Mouse (Mus musculus): ENCODE results near the gene Sptan1. TPM values are rescaled to one million over a fixed set of nuclear protein-coding genes. Genes with fewer than 3 reads are reported as not detected.

Gene Sptan1
- total RNA-seq, 2 experiments from 2014 or later, result 191 to 224 TPM

GRCm38 (mm10) chr2:30058418-30058817 is 93.1 kb downstream of the Sptan1 start:
- DNase-seq (ENCODE audit: low spot score in 2 of 2), result no peak

DNA sequence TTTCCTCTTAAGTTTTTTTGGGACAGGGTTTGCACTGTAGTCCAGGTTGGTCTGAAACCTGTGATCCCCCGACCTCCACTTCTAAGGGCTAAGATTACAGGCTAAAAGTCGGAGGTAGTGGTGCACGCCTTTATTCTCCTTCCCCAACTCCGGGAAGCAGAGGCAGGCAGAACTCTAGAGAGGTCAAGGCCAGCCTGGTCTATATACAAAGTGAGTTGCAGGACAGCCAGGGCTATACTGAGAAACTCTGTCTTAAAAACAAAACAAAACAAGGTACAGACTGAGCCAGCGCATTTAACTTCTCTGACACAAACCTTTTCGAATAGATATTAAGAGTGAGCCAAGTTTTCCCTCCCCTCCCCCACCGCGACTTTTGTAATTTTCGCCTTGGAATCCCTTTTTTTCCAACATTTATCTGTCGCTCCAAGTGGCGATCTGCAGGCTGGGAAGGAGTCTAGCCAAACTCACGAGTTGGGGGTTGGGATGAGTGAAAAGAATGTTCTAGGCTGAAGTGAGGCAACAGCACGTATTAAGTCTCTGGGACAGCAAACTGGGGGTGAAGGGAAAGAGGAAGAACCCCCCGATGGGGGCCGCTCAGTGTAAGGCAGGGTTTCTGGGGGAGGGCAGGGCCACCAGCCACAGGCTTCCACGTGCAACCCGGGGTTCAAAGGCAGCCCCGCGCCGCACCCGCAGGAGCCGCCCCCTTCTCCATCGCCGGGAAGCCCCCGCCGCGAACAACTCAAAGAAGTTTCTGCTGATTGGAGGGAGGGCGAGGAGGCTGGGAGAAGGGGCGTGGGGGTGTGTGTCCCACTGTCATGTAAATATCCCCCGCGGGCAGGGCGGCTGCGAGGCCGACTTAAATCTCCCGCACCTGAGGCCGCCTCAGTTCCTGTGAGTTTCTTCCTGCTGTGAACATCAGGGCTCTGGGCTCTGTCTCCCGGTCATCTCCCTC is 96.1 kb downstream of the Sptan1 start:
- peak; percentile 57 to 58 for DNase-seq (ENCODE audit: low spot score in 2 of 2)

GRCm38 (mm10) chr2:30062249-30063093 is 97.1 kb downstream of the Sptan1 start:
- peak; percentile 53 to 71 for DNase-seq (ENCODE audit: low spot score in 2 of 2)

- DNase-seq (ENCODE audit: low spot score in 2 of 2), result peak in 1 of 2 experiments; percentile 55
Measured at GRCm38 (mm10) chr2:30063235-30063634, 97.9 kb downstream of the Sptan1 start.

GRCm38 (mm10) chr2:30063791-30064190 is 98.4 kb downstream of the Sptan1 start:
- no peak for DNase-seq (ENCODE audit: low spot score in 2 of 2)

DNA sequence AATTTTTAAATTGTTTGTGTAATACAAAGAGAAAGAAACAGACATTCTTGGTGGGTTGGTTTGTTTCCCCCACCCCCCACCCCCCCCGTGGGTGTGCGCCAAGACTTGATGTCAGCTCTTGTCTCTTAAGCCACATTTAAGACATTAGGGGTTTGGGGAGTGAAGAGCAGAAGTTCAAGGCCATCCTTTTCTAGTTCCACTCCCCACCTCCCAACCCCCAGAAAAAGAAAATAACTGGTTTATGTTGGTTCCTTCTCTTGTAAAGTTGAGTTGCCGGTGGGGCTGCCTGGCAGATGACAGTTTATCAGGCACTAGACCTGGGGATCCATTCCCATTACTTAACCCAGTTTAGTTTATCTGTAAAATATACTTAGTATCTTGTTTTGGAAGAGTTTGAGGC is 98.9 kb downstream of the Sptan1 start:
- DNase-seq (ENCODE audit: low spot score in 2 of 2), result no peak

DNA sequence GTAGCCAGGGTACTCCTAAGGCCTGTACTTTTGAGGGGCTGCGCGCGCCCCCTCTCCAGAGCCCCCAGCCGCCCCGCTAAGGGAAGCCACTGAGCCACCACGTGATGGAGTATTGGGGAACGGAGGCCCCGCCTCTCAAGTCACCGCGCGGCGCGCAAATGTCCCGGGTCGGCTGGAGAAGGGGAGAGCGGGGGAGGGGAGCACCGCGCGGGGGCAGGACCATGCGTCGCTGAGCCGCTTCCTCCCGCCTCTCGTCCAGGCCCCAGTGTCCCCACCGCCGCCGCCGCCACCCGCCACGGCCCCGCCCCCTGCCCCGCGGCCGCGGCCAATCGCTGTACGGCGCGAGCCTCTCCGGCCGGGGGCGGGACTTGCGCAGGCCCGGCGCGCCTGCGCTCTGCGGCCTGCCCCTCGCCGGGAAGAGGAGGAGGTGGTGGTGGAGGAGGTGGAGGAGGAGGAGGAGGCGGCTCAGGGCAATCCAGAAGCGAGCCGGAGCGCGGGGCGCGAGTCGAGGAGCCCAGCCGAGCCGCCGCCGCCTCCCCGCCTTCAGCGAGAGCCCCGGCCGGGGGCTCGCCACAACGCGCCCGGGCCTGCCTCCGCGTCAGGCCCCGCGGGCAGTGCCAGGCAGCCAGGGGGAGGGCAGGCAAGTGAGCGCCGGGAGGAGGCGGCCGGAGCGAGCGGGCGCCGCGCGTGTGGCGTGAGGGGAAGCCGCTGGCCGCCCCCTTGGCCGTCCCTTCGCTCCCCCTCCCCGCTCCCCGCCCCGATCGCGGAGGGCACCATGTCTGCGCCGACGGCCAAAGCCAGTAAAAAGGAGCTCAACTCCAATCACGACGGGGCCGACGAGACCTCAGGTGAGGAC is 100.9 kb downstream of the Sptan1 start:
- peak; percentile 96 for DNase-seq (ENCODE audit: low spot score in 2 of 2)

DNA sequence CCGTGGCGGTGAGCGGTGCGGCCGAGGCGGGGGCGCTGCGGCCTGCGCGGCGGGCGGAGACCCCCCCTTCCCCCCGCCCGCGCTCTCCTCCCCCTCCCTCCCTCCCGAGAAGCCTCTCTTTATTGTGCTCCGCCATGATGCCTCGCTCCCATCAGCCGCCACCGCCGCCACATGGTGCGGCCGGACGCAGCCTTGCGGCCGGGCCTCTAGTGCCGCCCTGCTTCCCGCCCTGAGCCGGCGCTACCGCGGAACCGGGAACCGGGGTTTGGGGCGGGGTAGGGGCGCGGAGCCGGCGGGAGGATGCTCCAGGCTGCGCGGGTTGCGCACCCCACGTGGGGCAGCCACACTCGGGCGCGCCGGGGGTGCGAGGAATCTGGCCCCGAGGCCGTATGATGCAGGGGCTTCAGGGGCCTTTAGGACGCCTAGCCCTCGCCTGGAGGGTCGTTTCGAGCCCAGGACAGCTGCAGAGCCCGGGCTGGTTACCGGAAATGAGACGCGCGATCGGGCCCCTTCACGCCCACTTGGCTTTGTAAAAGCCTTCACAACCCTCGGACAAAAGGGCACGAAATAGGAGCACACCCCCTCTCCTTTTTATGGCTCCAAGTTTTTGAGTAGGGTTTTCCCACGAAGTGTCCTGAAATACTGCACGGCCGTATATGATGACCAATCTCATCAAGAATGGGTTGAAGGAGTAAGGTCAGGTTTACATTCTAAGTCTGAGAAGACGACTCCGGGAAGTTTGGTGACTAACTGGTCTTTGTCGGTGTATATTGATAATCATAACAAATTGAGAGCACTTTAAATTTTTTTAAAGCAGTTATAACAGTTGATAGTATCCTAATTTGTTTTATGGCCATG is 101.9 kb downstream of the Sptan1 start:
- peak; percentile 42 to 49 for DNase-seq (ENCODE audit: low spot score in 2 of 2)

- DNase-seq (ENCODE audit: low spot score in 2 of 2), result no peak
Measured at GRCm38 (mm10) chr2:30067962-30068361, 102.6 kb downstream of the Sptan1 start.

GRCm38 (mm10) chr2:30072875-30073274 is 107.5 kb downstream of the Sptan1 start:
- no peak for DNase-seq (ENCODE audit: low spot score in 2 of 2)

DNA sequence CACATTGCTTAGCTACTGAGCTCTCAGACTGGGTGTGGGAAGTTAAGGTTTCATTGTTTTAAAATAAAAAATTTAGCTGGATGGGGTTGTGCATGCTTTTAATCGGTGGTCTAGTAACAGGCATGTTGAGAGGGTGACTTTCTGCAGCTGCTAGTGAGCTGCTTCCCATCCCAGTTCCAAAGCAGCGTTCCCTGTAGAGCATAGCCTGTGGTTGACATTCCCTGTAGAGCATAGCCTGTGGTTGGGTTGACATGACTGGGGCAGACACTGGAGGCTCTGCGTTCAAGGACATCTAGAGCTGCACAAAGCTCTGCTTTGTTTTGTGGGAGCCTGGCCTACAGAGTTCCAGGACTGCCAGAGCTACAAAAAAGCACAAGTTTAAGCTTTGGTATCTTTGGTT is 107.9 kb downstream of the Sptan1 start:
- DNase-seq (ENCODE audit: low spot score in 2 of 2), result no peak

- DNase-seq (ENCODE audit: low spot score in 2 of 2), result no peak
Measured at GRCm38 (mm10) chr2:30075625-30076024, 110.3 kb downstream of the Sptan1 start.

- no peak for DNase-seq (ENCODE audit: low spot score in 2 of 2)
Measured at GRCm38 (mm10) chr2:30076439-30076838, 111.1 kb downstream of the Sptan1 start.

- no peak for DNase-seq (ENCODE audit: low spot score in 2 of 2)
Measured at GRCm38 (mm10) chr2:30076959-30077358, 111.6 kb downstream of the Sptan1 start.

DNA sequence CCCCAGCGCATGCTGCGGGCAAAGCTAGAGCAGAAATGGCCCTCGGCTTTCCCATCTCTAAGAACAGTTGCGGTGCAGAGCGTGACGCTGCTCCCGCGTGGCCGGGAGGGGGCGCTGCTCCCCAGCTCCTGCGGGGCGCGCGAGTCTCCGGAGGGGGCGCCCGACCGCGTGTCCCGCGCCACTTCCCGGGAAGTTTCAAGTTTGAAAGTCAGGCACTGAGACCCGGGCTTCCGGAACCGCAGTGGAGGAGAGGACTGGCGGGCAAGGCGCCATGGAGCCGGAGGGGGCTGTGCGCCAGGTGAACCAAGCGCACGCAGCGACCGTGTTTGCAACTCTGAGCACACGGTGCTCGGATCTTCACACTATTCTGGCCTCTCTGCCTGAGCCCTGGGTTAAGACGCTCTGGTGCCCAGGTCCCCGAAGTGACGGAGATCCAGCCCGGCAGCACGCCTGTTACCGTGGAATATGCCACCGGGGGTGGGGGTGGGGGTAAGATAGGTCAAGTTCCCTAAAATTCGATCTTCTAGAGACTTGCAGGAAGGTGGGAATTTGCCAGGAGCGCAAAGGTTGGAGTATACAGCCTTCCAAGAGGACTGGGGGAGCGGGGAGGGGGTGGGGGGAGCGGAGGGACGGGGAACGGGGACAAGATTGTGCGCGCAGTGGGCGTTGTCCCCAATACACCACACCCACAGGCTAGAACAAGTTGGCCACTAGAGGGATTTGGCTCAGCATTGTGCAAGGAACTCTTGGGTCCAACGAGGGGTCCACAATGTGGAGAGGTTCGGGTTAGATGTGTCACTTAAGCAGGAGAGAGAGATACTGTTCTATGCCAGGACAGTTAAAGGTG is 112.4 kb downstream of the Sptan1 start, which contains the start of gene Pkn3:
Pkn3 (plus strand) TSS at position 183 of the 847 bp plus-strand sequence.
- peak; percentile 92 to 93 for DNase-seq (ENCODE audit: low spot score in 2 of 2)

GRCm38 (mm10) chr2:30078349-30078712 is 113.0 kb downstream of the Sptan1 start:
- DNase-seq (ENCODE audit: low spot score in 2 of 2), result no peak

DNA sequence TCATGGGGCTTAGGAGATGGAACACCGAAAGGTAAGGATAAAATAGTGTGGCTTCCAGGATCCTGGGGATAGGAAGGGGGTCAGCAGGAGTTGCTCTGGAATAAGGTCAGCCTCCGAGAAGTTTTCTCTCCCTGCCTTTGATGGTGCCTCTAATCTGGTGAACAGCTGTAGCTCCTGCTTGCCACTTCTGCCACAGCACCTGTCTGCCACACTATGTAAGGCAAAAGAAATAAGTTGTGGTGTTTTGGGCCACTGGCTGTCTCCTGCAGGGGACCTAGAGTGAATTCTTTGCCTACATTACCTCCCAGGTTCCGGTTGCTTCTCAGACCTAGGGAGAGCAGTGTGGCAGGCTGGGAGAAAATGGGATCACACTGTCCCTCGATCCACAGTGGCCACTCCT is 113.4 kb downstream of the Sptan1 start:
- no peak for DNase-seq (ENCODE audit: low spot score in 2 of 2)

DNA sequence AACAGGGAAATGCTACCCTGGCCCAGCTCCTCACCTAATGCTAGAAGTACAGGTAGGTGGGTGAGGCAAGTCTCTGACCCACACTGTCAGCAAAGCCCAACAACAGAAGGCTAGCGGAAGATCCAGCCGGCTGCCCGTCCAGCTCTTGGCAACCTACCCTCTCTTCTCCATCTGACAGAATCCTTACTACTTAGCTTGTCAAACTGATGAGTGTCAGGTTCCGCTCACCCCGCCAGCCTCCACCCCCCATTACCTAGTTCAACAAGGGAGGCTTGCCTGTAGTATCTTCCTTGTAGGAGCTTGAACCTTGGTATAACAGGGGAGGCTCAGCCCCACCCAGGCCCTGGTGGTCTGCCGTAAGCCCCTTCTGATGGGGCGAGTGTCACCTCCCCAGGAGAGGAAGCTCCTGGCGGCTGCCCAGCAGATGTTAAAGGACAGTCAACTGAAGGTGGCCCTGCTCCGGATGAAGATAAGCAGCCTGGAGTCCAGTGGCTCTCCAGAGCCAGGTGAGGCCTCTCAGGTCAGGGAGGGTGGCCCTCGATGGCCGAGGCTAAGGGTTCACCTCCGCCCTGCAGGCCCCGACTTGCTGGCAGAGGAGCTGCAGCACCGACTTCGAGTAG is 114.9 kb downstream of the Sptan1 start:
- DNase-seq (ENCODE audit: low spot score in 2 of 2), result no peak

All from adrenal gland, adult 18-20 months (tissue).